Mouse (Mus musculus): Measurements from ENCODE around the gene B3galt4. TPM values are rescaled to one million over a fixed set of nuclear protein-coding genes. Genes with fewer than 3 reads are reported as not detected.

The B3galt4 gene
- total RNA-seq, 1 experiment: 10.3 TPM

- Histone ChIP-seq H3K9me3 (ENCODE audit: control insufficient read depth, insufficient read depth, low read depth, low read length) (no peaks in the 10 kb centered on the region), H3K36me3 (ENCODE audit: control insufficient read depth, insufficient read depth, low read length, poor library complexity, severe bottlenecking) (peaks cover 40% of the 10 kb centered on the region; the same call in 1 of the 2 replicates), H3K9ac (ENCODE audit: insufficient read depth, low read depth, low read length, poor library complexity, severe bottlenecking) (no peak overlapping the region), H3K4me3 (ENCODE audit: insufficient read depth in 1 of 2, low read depth in 1 of 2, low read length in 2 of 2, poor library complexity in 1 of 2, severe bottlenecking in 1 of 2) (no peak overlapping the region), H3K4me1 (ENCODE audit: control insufficient read depth in 2 of 2, insufficient read depth in 2 of 2, low read length in 2 of 2, poor library complexity in 1 of 2) (no peaks in the 10 kb centered on the region), H3K27ac (ENCODE audit: insufficient read depth, low read depth, low read length, poor library complexity, severe bottlenecking) (no peak overlapping the region)
- in situ Hi-C loops (cut with MboI; ENCODE audit: low sequenced_read_pairs in 2 of 2, unreplicated experiment in 2 of 2): no loop called here
- TF ChIP-seq MAFK (IDR thresholded peaks at IDR 0.05; ENCODE audit: insufficient read depth, low read depth, low read length): no peak
- TF ChIP-seq HCFC1 (IDR thresholded peaks at IDR 0.05; ENCODE audit: borderline replicate concordance, insufficient read depth, low read length): no peak
- no peak for TF ChIP-seq CHD2 (IDR thresholded peaks at IDR 0.05; ENCODE audit: low read depth, low read length)
- TF ChIP-seq ZNF384 (IDR thresholded peaks at IDR 0.05; ENCODE audit: low read depth, low read length): no peak
- no peak for TF ChIP-seq ZC3H11A (IDR thresholded peaks at IDR 0.05; ENCODE audit: borderline replicate concordance, low read depth, low read length)
- no peak for DNase-seq (ENCODE audit: low read depth, low spot score)
Measured at GRCm38 (mm10) chr17:33962876-33963275, 11.6 kb upstream of the B3galt4 start.

GRCm38 (mm10) chr17:33959948-33960347 is 8.7 kb upstream of the B3galt4 start:
- DNase-seq (ENCODE audit: low read depth, low spot score): no peak
- Histone ChIP-seq H3K36me3 (ENCODE audit: control insufficient read depth, insufficient read depth, low read length, poor library complexity, severe bottlenecking) (peaks cover 33% of the 10 kb centered on the region), H3K4me1 (ENCODE audit: control insufficient read depth in 2 of 2, insufficient read depth in 2 of 2, low read length in 2 of 2, poor library complexity in 1 of 2) (no peaks in the 10 kb centered on the region), H3K9ac (ENCODE audit: insufficient read depth, low read depth, low read length, poor library complexity, severe bottlenecking) (no peak overlapping the region), H3K27ac (ENCODE audit: insufficient read depth, low read depth, low read length, poor library complexity, severe bottlenecking) (no peak overlapping the region), H3K9me3 (ENCODE audit: control insufficient read depth, insufficient read depth, low read depth, low read length) (no peaks in the 10 kb centered on the region), H3K4me3 (ENCODE audit: insufficient read depth in 1 of 2, low read depth in 1 of 2, low read length in 2 of 2, poor library complexity in 1 of 2, severe bottlenecking in 1 of 2) (no peak overlapping the region)
- TF ChIP-seq MAFK (IDR thresholded peaks at IDR 0.05; ENCODE audit: insufficient read depth, low read depth, low read length) (no peak), ZNF384 (IDR thresholded peaks at IDR 0.05; ENCODE audit: low read depth, low read length) (no peak), CHD2 (IDR thresholded peaks at IDR 0.05; ENCODE audit: low read depth, low read length) (no peak), ZC3H11A (IDR thresholded peaks at IDR 0.05; ENCODE audit: borderline replicate concordance, low read depth, low read length) (no peak), HCFC1 (IDR thresholded peaks at IDR 0.05; ENCODE audit: borderline replicate concordance, insufficient read depth, low read length) (no peak)
- in situ Hi-C loops (cut with MboI; ENCODE audit: low sequenced_read_pairs in 2 of 2, unreplicated experiment in 2 of 2): no loop called here

GRCm38 (mm10) chr17:33959135-33959534 is 7.8 kb upstream of the B3galt4 start:
- in situ Hi-C loops (cut with MboI; ENCODE audit: low sequenced_read_pairs in 2 of 2, unreplicated experiment in 2 of 2): no loop called here
- H3K4me1 ChIP-seq (ENCODE audit: control insufficient read depth in 2 of 2, insufficient read depth in 2 of 2, low read length in 2 of 2, poor library complexity in 1 of 2): peaks cover 0 to under 1% of the 10 kb centered on the region in 2 experiments; a peak in 1 of 4 replicates
- no peak for TF ChIP-seq MAFK (IDR thresholded peaks at IDR 0.05; ENCODE audit: insufficient read depth, low read depth, low read length)
- no peak for TF ChIP-seq CHD2 (IDR thresholded peaks at IDR 0.05; ENCODE audit: low read depth, low read length)
- TF ChIP-seq ZNF384 (IDR thresholded peaks at IDR 0.05; ENCODE audit: low read depth, low read length): no peak
- no peak for TF ChIP-seq ZC3H11A (IDR thresholded peaks at IDR 0.05; ENCODE audit: borderline replicate concordance, low read depth, low read length)
- no peak for TF ChIP-seq HCFC1 (IDR thresholded peaks at IDR 0.05; ENCODE audit: borderline replicate concordance, insufficient read depth, low read length)
- no peaks in the 10 kb centered on the region for H3K9me3 ChIP-seq (ENCODE audit: control insufficient read depth, insufficient read depth, low read depth, low read length)
- no peak for DNase-seq (ENCODE audit: low read depth, low spot score)
- H3K27ac ChIP-seq (ENCODE audit: insufficient read depth, low read depth, low read length, poor library complexity, severe bottlenecking): no peak overlapping the region
- H3K36me3 ChIP-seq (ENCODE audit: control insufficient read depth, insufficient read depth, low read length, poor library complexity, severe bottlenecking): peaks cover 40% of the 10 kb centered on the region
- no peak overlapping the region for H3K4me3 ChIP-seq (ENCODE audit: insufficient read depth in 1 of 2, low read depth in 1 of 2, low read length in 2 of 2, poor library complexity in 1 of 2, severe bottlenecking in 1 of 2)
- no peak overlapping the region for H3K9ac ChIP-seq (ENCODE audit: insufficient read depth, low read depth, low read length, poor library complexity, severe bottlenecking)

GRCm38 (mm10) chr17:33958451-33958850 is 7.2 kb upstream of the B3galt4 start:
- no peak for DNase-seq (ENCODE audit: low read depth, low spot score)
- H3K9me3 ChIP-seq (ENCODE audit: control insufficient read depth, insufficient read depth, low read depth, low read length): no peaks in the 10 kb centered on the region
- H3K4me1 ChIP-seq (ENCODE audit: control insufficient read depth in 2 of 2, insufficient read depth in 2 of 2, low read length in 2 of 2, poor library complexity in 1 of 2): peaks cover 0 to 1% of the 10 kb centered on the region in 2 experiments; a peak in 1 of 4 replicates
- in situ Hi-C loops (cut with MboI; ENCODE audit: low sequenced_read_pairs in 2 of 2, unreplicated experiment in 2 of 2): no loop called here
- TF ChIP-seq MAFK (IDR thresholded peaks at IDR 0.05; ENCODE audit: insufficient read depth, low read depth, low read length): no peak
- no peak for TF ChIP-seq CHD2 (IDR thresholded peaks at IDR 0.05; ENCODE audit: low read depth, low read length)
- TF ChIP-seq ZC3H11A (IDR thresholded peaks at IDR 0.05; ENCODE audit: borderline replicate concordance, low read depth, low read length): no peak
- no peak for TF ChIP-seq ZNF384 (IDR thresholded peaks at IDR 0.05; ENCODE audit: low read depth, low read length)
- no peak for TF ChIP-seq HCFC1 (IDR thresholded peaks at IDR 0.05; ENCODE audit: borderline replicate concordance, insufficient read depth, low read length)
- H3K27ac ChIP-seq (ENCODE audit: insufficient read depth, low read depth, low read length, poor library complexity, severe bottlenecking): no peak overlapping the region
- no peak overlapping the region for H3K4me3 ChIP-seq (ENCODE audit: insufficient read depth in 1 of 2, low read depth in 1 of 2, low read length in 2 of 2, poor library complexity in 1 of 2, severe bottlenecking in 1 of 2)
- H3K9ac ChIP-seq (ENCODE audit: insufficient read depth, low read depth, low read length, poor library complexity, severe bottlenecking): no peak overlapping the region
- peaks cover 46% of the 10 kb centered on the region for H3K36me3 ChIP-seq (ENCODE audit: control insufficient read depth, insufficient read depth, low read length, poor library complexity, severe bottlenecking)

GRCm38 (mm10) chr17:33957493-33957892 is 6.2 kb upstream of the B3galt4 start:
- in situ Hi-C loops (cut with MboI; ENCODE audit: low sequenced_read_pairs in 2 of 2, unreplicated experiment in 2 of 2): no loop called here
- H3K9ac ChIP-seq (ENCODE audit: insufficient read depth, low read depth, low read length, poor library complexity, severe bottlenecking): no peak overlapping the region
- no peak overlapping the region for H3K4me3 ChIP-seq (ENCODE audit: insufficient read depth in 1 of 2, low read depth in 1 of 2, low read length in 2 of 2, poor library complexity in 1 of 2, severe bottlenecking in 1 of 2)
- no peaks in the 10 kb centered on the region for H3K9me3 ChIP-seq (ENCODE audit: control insufficient read depth, insufficient read depth, low read depth, low read length)
- peaks cover 0 to 1% of the 10 kb centered on the region in 2 experiments; a peak in 1 of 4 replicates for H3K4me1 ChIP-seq (ENCODE audit: control insufficient read depth in 2 of 2, insufficient read depth in 2 of 2, low read length in 2 of 2, poor library complexity in 1 of 2)
- no peak for TF ChIP-seq ZC3H11A (IDR thresholded peaks at IDR 0.05; ENCODE audit: borderline replicate concordance, low read depth, low read length)
- TF ChIP-seq ZNF384 (IDR thresholded peaks at IDR 0.05; ENCODE audit: low read depth, low read length): no peak
- no peak for TF ChIP-seq HCFC1 (IDR thresholded peaks at IDR 0.05; ENCODE audit: borderline replicate concordance, insufficient read depth, low read length)
- no peak for TF ChIP-seq MAFK (IDR thresholded peaks at IDR 0.05; ENCODE audit: insufficient read depth, low read depth, low read length)
- no peak for TF ChIP-seq CHD2 (IDR thresholded peaks at IDR 0.05; ENCODE audit: low read depth, low read length)
- peaks cover 49% of the 10 kb centered on the region for H3K36me3 ChIP-seq (ENCODE audit: control insufficient read depth, insufficient read depth, low read length, poor library complexity, severe bottlenecking)
- no peak overlapping the region for H3K27ac ChIP-seq (ENCODE audit: insufficient read depth, low read depth, low read length, poor library complexity, severe bottlenecking)
- DNase-seq (ENCODE audit: low read depth, low spot score): no peak

Measured in ES-E14 (cell line).